Comparison of ENCODE assay signal across 12 mouse cellular contexts in genomic region chr10:69907795-69908764, GRCm38 (mm10).
DNase-seq lines count a peak whose midpoint lies in the region; ATAC-seq and TF ChIP-seq lines count a peak whose summit lies in the region.
"Had no signal": no experiment of that assay in that cellular context is flagged by ENCODE, and none has a peak within 500 bp of the region (broad histone marks: within the 10 kb centered on the region; RNA-seq: fewer than 3 reads in every experiment).

No protein-coding gene starts in this region.

- H3K9me3 ChIP-seq in kidney, embryonic 15.5 days (replicated peaks) = no peaks in the 10 kb centered on the region
- H3K9me3 ChIP-seq in MEL (replicated peaks; ENCODE audit: insufficient read depth, low read length) = no peaks in the 10 kb centered on the region

- no peak overlapping the region for H3K9ac ChIP-seq in kidney, embryonic 15.5 days
- H3K9ac ChIP-seq in MEL (ENCODE audit: control insufficient read depth, low read depth, low read length, poor library complexity, severe bottlenecking) = peak overlapping the region; percentile 36; the same call in 1 of the 2 replicates

- no peak for TF ChIP-seq CTCF in MEL (IDR thresholded peaks at IDR 0.05 in 2 of 3, conservative IDR thresholded peaks at IDR 0.05 in 1 of 3; ENCODE audit: control insufficient read depth in 1 of 3, insufficient read depth in 1 of 3, low read depth in 2 of 3, low read length in 3 of 3, poor library complexity in 1 of 3, severe bottlenecking in 1 of 3)
- no peak for TF ChIP-seq CTCF in cortical plate, adult 2 months (IDR thresholded peaks at IDR 0.05; ENCODE audit: extremely low read depth, insufficient read depth, low read length)
- no peak for TF ChIP-seq CTCF in left cerebral cortex, adult 2 months (IDR thresholded peaks at IDR 0.05)

- peaks cover 4% of the 10 kb centered on the region; the same call in 1 of the 2 replicates for H3K4me1 ChIP-seq in kidney, embryonic 15.5 days
- peaks cover 23 to 26% of the 10 kb centered on the region in 2 experiments for H3K4me1 ChIP-seq in MEL (ENCODE audit: control insufficient read depth in 1 of 2, insufficient read depth in 2 of 2, low read length in 2 of 2)
- peaks cover 1% of the 10 kb centered on the region for H3K4me1 ChIP-seq in cortical plate, adult 2 months (ENCODE audit: control insufficient read depth, insufficient read depth, low read length)

- TF ChIP-seq POLR2A in MEL (IDR thresholded peaks at IDR 0.05; ENCODE audit: control insufficient read depth in 1 of 2, insufficient read depth in 1 of 2, low read depth in 1 of 2, low read length in 2 of 2, poor library complexity in 1 of 2) = no peak
- no peak for TF ChIP-seq POLR2A in cortical plate, adult 2 months (IDR thresholded peaks at IDR 0.05; ENCODE audit: extremely low read depth, insufficient read depth, low read length)

- H3K36me3 ChIP-seq in kidney, embryonic 15.5 days = no peaks in the 10 kb centered on the region
- peaks cover 0 to 20% of the 10 kb centered on the region in 2 experiments; a peak in 2 of 4 replicates for H3K36me3 ChIP-seq in MEL (ENCODE audit: control insufficient read depth in 1 of 2, insufficient read depth in 2 of 2, low read length in 2 of 2)

- intact Hi-C loops in left cerebral cortex, adult 2 months (cut with DNase I) = no loop called here

- H3K27ac ChIP-seq in kidney, embryonic 15.5 days = no peak overlapping the region
- 0 out of 2 replicates have a peak overlapping the region, but pooled peaks have one; percentile 42 for H3K27ac ChIP-seq in MEL (ENCODE audit: control insufficient read depth, low read depth, low read length)
- H3K27ac ChIP-seq in cortical plate, adult 2 months (ENCODE audit: insufficient read depth, low read length) = peak overlapping the region; percentile 62; the same call in 1 of the 2 replicates
- H3K27ac ChIP-seq in left cerebral cortex, adult 2 months = no peak overlapping the region

- no peak for TF ChIP-seq EP300 in MEL (IDR thresholded peaks at IDR 0.05; ENCODE audit: low read depth in 1 of 2, low read length in 2 of 2)

- DNase-seq in kidney, adult 18-20 months = no peak
- peak; percentile 93 for DNase-seq in MEL (ENCODE audit: low read depth, low spot score)
- DNase-seq in lung, postnatal 10 days = peak; percentile 25
- DNase-seq in adrenal gland, postnatal 14 days = no peak
- DNase-seq in left cerebral cortex, adult 2 months (ENCODE audit: extremely low spot score in 1 of 2, low spot score in 2 of 2) = no peak
- DNase-seq: midbrain, embryonic 14.5 days; retina, postnatal 1 day; thymus, adult 18-20 months had no signal

- H3K4me3 ChIP-seq in kidney, embryonic 15.5 days (replicated peaks) = no peak overlapping the region
- H3K4me3 ChIP-seq in MEL (ENCODE audit: control insufficient read depth in 1 of 2, insufficient read depth in 1 of 2, low read depth in 2 of 2, low read length in 2 of 2) = peak overlapping the region; percentile 58 to 92
- no peak overlapping the region for H3K4me3 ChIP-seq in cortical plate, adult 2 months (ENCODE audit: insufficient read depth, low read length)
- no peak overlapping the region for H3K4me3 ChIP-seq in left cerebral cortex, adult 2 months

- no peaks in the 10 kb centered on the region for H3K27me3 ChIP-seq in kidney, embryonic 15.5 days
- H3K27me3 ChIP-seq in MEL (ENCODE audit: control insufficient read depth in 1 of 2, insufficient read depth in 2 of 2, low read length in 2 of 2) = no peaks in the 10 kb centered on the region

- no peak for TF ChIP-seq RAD21 in MEL (IDR thresholded peaks at IDR 0.05; ENCODE audit: low read depth, low read length)

- 61% methylated on average over 12 of the region's 12 CpGs for WGBS in kidney, embryonic 15.5 days

- no peak overlapping the region for H3K4me2 ChIP-seq in kidney, embryonic 15.5 days

- no peaks in the 10 kb centered on the region for H3K79me2 ChIP-seq in MEL (ENCODE audit: control insufficient read depth, insufficient read depth, low read length, poor library complexity)

- 0 out of 2 replicates have a peak, but pooled peaks have one; percentile 79 for ATAC-seq in kidney, embryonic 15.5 days (replicated peaks; ENCODE audit: low FRiP score)
- ATAC-seq in frontal cortex, adult (ENCODE audit: low TSS enrichment) = no peak
- ATAC-seq: activated CD4-positive, CD25-positive, alpha-beta regulatory T cell, adult 4 months had no signal

TF ChIP-seq in MEL, 35 proteins besides CTCF, POLR2A, EP300 and RAD21:
- TF ChIP-seq MAFK (IDR thresholded peaks at IDR 0.05; ENCODE audit: borderline replicate concordance, low read depth, low read length) (no peak), SIN3A (IDR thresholded peaks at IDR 0.05; ENCODE audit: low read length) (peak; percentile 57), ETS1 (IDR thresholded peaks at IDR 0.05; ENCODE audit: low read depth, low read length) (peak; percentile 32), CHD1 (IDR thresholded peaks at IDR 0.05; ENCODE audit: low read depth, low read length) (peak; percentile 44; the same call in 1 of the 2 replicates), ZMIZ1 (IDR thresholded peaks at IDR 0.05; ENCODE audit: low read depth, low read length) (no peak), MEF2A (IDR thresholded peaks at IDR 0.05; ENCODE audit: extremely low read depth, insufficient replicate concordance, low read depth, low read length, poor library complexity, severe bottlenecking) (no peak), MXI1 (IDR thresholded peaks at IDR 0.05; ENCODE audit: low read depth, low read length) (peak; percentile 12; the same call in 1 of the 2 replicates), POLR2AphosphoS5 (IDR thresholded peaks at IDR 0.05; ENCODE audit: borderline replicate concordance, low read depth, low read length) (no peak), MYC (IDR thresholded peaks at IDR 0.05; ENCODE audit: low read depth, low read length) (no peak), KAT2A (conservative IDR thresholded peaks at IDR 0.05; ENCODE audit: low read depth, low read length) (no peak), CHD2 (IDR thresholded peaks at IDR 0.05; ENCODE audit: low read length) (no peak), ZKSCAN1 (IDR thresholded peaks at IDR 0.05; ENCODE audit: low read depth, low read length) (no peak), ZC3H11A (IDR thresholded peaks at IDR 0.05; ENCODE audit: low read depth, low read length) (no peak), ELF1 (IDR thresholded peaks at IDR 0.05; ENCODE audit: low read depth, low read length) (peak; percentile 17; the same call in 1 of the 2 replicates), BHLHE40 (IDR thresholded peaks at IDR 0.05; ENCODE audit: borderline replicate concordance, low read depth, low read length) (no peak), USF1 (IDR thresholded peaks at IDR 0.05; ENCODE audit: low read depth, low read length) (peak; percentile 46; the same call in 1 of the 2 replicates), ZNF384 (IDR thresholded peaks at IDR 0.05; ENCODE audit: low read depth, low read length) (peak; percentile 94), POLR2AphosphoS2 (IDR thresholded peaks at IDR 0.05; ENCODE audit: low read length) (no peak), TAL1 (IDR thresholded peaks at IDR 0.05; ENCODE audit: low read length) (no peak), NELFE (IDR thresholded peaks at IDR 0.05; ENCODE audit: low read depth, low read length) (no peak; the same call in 1 of the 2 replicates), UBTF (IDR thresholded peaks at IDR 0.05; ENCODE audit: borderline replicate concordance, insufficient read depth, low read depth, low read length) (no peak), NRF1 (IDR thresholded peaks at IDR 0.05; ENCODE audit: insufficient read depth, low read depth, low read length, poor library complexity, severe bottlenecking) (no peak), GATA1 (IDR thresholded peaks at IDR 0.05; ENCODE audit: low read depth, low read length) (no peak), GABPA (IDR thresholded peaks at IDR 0.05; ENCODE audit: low read depth, low read length) (no peak)

Comparison
In these comparisons a context has a peak if more than half of its experiments do, and no peak if none do; other contexts are left out.
1. H3K27ac ChIP-seq: peak in MEL (single experiment) and cortical plate, adult 2 months (single experiment); none in kidney, embryonic 15.5 days (single experiment) and left cerebral cortex, adult 2 months (single experiment).
2. H3K4me3 ChIP-seq: peak in MEL (2 of 2); none in kidney, embryonic 15.5 days (single experiment), cortical plate, adult 2 months (single experiment) and left cerebral cortex, adult 2 months (single experiment).
3. DNase-seq: peak in MEL (single experiment) and lung, postnatal 10 days (single experiment); none in kidney, adult 18-20 months (single experiment), adrenal gland, postnatal 14 days (single experiment) and left cerebral cortex, adult 2 months (0 of 2).